Mouse (Mus musculus) heart, embryonic 11.5 days (tissue): ENCODE data around the gene Lrfn2. TPM values are rescaled to one million over a fixed set of nuclear protein-coding genes. Genes with fewer than 3 reads are reported as not detected.

Experiments used
- ATAC-seq: fragments of 200-750 bp; cut with Nextera tagmentation; replicated peaks from 2 replicates; pipeline ENCODE4 v1.8.0; 2017; ENCODE audit warnings: moderate library complexity; ENCODE audit not compliant: insufficient number of reproducible peaks, low FRiP score, low TSS enrichment
- H3K27ac ChIP-seq: fragments of 300-500 bp; sonication (generic); 2 replicates; pipeline ENCODE4 v1.5.1; 2014; ENCODE audit warnings: mild to moderate bottlenecking, low read depth, low read length
- H3K27me3 ChIP-seq: fragments of 300-500 bp; sonication (generic); 2 replicates; pipeline ENCODE4 v1.6.1; 2014; ENCODE audit warnings: mild to moderate bottlenecking, low read length, mixed read lengths; ENCODE audit not compliant: control insufficient read depth, insufficient read depth
- H3K36me3 ChIP-seq: fragments of 300-500 bp; sonication (generic); 2 replicates; pipeline ENCODE4 v1.6.1; 2014; ENCODE audit warnings: mild to moderate bottlenecking, low read length, moderate library complexity, mixed read lengths; ENCODE audit not compliant: control insufficient read depth, insufficient read depth
- H3K4me1 ChIP-seq: fragments of 300-500 bp; sonication (generic); 2 replicates; pipeline ENCODE4 v1.6.1; 2014; ENCODE audit warnings: low read length; ENCODE audit not compliant: control insufficient read depth, insufficient read depth
- H3K4me2 ChIP-seq: fragments of 300-500 bp; sonication (generic); 2 replicates; pipeline ENCODE4 v1.6.1; 2014; ENCODE audit warnings: mild to moderate bottlenecking, moderate library complexity
- H3K4me3 ChIP-seq: fragments of 300-500 bp; sonication (generic); 2 replicates; pipeline ENCODE4 v1.5.1; 2014; ENCODE audit warnings: low read depth, low read length
- H3K9ac ChIP-seq: fragments of 300-500 bp; sonication (generic); 2 replicates; pipeline ENCODE4 v1.6.1; 2014; ENCODE audit warnings: mild to moderate bottlenecking, low read depth, low read length, moderate library complexity
- H3K9me3 ChIP-seq: fragments of 300-500 bp; sonication (generic); replicated peaks from 2 replicates; pipeline ENCODE4 v1.6.1; 2016; ENCODE audit warnings: low read length; ENCODE audit not compliant: control insufficient read depth
- WGBS: fragments of 180-500 bp; shearing (Covaris S2); extraction: QIAGEN DNeasy Blood & Tissue Kit; methylation state at CpG from one replicate; pipeline ENCODE4 v1.1.7; 2014; ENCODE audit not compliant: insufficient replicate concordance; 5-methylcytosine and 5-hydroxymethylcytosine counted together
- polyA plus RNA-seq: library from polyadenylated mRNA; unstranded; fragments of >200 nt; fragmentation: Nextera tagmentation; extraction: Ambion mirVana; gene quantifications from 2 replicates; pipeline ENCODE4 v1.2.1, GENCODE M21; 2014

The Lrfn2 gene
- polyA plus RNA-seq, 1 experiment from 2014 or later, result not detected

DNA sequence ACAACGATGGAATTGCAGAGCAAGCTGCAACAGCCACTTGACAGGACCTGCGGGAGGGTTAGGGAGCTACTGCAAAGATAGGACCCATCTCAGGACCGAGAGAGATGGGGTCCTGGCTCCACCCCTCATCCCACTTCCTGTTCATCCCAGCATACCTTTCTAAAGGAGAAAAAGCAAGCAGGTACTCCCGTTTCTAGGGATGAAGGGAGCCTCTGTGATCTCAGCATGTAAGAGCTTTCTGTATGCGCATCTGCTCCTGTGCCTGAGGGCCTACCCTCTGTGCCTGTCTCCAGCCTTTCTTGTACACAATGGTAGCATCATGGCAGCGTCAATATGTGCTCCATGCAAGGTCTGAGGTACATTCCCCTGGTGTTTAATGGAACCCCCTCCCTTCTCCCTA lies 102.9 kb downstream of the Lrfn2 start:
- H3K27me3 ChIP-seq, result peaks cover 12% of the 10 kb centered on the region; the same call in 1 of the 2 replicates
- H3K36me3 ChIP-seq, result no peaks in the 10 kb centered on the region
- H3K4me2 ChIP-seq, result no peak overlapping the region
- no peaks in the 10 kb centered on the region; the same call in 1 of the 2 replicates for H3K4me1 ChIP-seq
- ATAC-seq, result no peak
- no peak overlapping the region for H3K9ac ChIP-seq
- H3K27ac ChIP-seq, result no peak overlapping the region
- WGBS, result 63% methylated on average over 6 of the region's 6 CpGs
- no peaks in the 10 kb centered on the region for H3K9me3 ChIP-seq
- no peak overlapping the region for H3K4me3 ChIP-seq

DNA sequence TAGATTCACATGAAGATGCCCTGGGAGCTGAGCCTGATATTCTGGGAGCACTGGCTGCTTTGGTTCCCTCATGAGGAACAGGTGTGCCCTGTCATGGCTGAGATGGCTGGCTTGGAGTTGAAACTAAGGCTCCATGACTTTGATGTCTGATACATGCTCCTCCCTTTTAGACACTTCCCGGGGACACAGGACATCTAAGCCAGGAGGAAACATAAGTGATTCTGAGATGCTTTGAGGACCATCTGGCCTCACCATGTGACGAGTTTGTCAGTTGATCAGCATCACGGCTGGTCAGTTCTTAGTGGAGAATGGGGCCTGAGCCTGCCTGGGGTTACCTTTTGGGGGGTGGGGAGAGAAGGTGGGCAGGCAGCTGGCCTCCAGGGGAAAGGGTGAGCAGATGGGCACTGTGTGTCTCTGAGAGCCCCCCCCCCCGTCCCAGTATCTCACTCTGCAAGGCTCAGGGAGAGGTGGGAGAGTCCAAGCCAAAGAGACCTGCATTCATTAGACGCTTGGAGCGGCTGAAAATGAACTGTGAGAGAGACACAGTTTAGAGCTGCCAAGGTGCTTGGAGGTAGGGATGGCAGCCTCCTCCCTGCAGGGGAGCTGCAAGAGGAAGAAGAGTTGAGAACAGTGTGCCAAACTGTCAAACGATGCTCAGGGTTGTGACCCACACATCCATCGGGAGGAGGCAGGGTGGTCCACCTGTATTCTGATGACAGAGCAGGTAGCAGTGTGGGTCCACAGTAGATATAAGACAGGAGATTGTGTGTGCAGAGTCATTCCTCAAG lies 105.2 kb downstream of the Lrfn2 start:
- no peak overlapping the region for H3K9ac ChIP-seq
- WGBS, result 66% methylated on average over 8 of the region's 8 CpGs
- H3K9me3 ChIP-seq, result no peaks in the 10 kb centered on the region
- no peak overlapping the region for H3K27ac ChIP-seq
- no peaks in the 10 kb centered on the region for H3K36me3 ChIP-seq
- ATAC-seq, result no peak
- no peak overlapping the region for H3K4me2 ChIP-seq
- no peaks in the 10 kb centered on the region; the same call in 1 of the 2 replicates for H3K4me1 ChIP-seq
- H3K27me3 ChIP-seq, result peaks cover 12% of the 10 kb centered on the region; the same call in 1 of the 2 replicates
- no peak overlapping the region for H3K4me3 ChIP-seq

DNA sequence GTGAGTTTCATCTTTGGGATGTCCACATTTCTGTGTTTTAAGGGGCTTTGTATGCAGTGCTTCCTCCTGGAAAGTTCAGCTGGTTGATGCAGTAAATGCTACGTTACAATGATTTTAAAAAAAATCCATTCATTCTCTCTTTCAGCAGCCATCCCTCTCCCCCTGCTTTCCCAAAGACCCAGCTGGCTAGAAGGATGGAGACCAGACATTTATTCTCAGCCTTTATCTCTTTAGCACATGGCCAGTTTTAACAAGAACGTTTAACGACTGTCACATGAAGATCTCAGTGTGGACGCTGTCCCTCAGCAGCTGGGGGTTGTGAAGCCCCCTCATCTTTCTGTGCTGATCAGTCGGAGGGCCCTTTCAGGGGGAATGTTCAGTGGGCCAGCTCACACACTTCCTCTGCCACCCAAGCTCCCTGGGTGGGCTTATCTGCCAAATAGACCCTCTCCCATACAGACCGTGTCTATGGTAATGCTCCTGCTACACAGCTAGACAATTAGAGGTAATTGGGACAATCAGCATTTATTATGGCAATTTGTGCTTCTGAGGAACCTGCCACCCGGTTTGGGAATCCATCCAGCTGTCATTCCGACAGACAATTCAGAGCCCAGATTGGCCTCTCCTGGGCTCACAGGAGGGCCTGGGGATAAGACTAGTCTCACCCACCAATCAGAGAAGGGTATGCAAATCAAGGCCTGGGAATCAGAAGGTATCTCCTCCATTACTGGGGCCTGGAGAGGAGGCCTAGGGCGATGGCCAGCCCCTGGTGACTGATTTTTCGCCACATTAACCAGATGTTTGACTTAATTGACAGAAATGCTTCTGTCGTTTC lies 111.8 kb downstream of the Lrfn2 start:
- Histone ChIP-seq H3K27me3 (0 out of 2 replicates have a peak, but pooled peaks cover 5% of the 10 kb centered on the region), H3K4me2 (no peak overlapping the region), H3K9ac (no peak overlapping the region), H3K4me3 (no peak overlapping the region), H3K27ac (no peak overlapping the region), H3K9me3 (no peaks in the 10 kb centered on the region), H3K4me1 (no peaks in the 10 kb centered on the region), H3K36me3 (no peaks in the 10 kb centered on the region)
- 20% methylated on average over 11 of the region's 11 CpGs for WGBS
- no peak for ATAC-seq

DNA sequence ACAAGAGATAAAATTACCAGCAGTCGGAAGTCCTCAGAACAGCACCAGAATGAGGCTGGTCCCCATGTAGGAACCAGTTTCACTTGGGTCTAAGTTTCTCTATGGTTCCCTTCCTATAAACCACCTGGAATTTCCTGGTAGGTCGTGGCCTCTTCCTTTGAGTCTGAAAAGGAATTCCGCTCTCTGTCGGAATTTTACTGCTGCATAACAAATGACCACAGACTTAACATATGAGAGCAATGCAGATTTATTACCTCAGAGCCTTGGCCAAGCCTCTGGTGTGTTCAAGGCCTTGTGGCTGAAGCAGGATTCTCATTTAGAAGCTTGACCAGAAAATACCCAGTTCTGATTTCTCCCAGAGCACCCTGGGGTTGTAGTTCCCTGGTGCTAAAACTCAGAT lies 115.7 kb downstream of the Lrfn2 start:
- H3K36me3 ChIP-seq, result no peaks in the 10 kb centered on the region
- 0 out of 2 replicates have a peak, but pooled peaks cover under 1% of the 10 kb centered on the region for H3K27me3 ChIP-seq
- WGBS, result 54% methylated on average over 4 of the region's 4 CpGs
- no peak for ATAC-seq
- no peaks in the 10 kb centered on the region for H3K4me1 ChIP-seq
- H3K27ac ChIP-seq, result no peak overlapping the region
- H3K4me2 ChIP-seq, result no peak overlapping the region
- H3K9me3 ChIP-seq, result no peaks in the 10 kb centered on the region
- no peak overlapping the region for H3K4me3 ChIP-seq
- no peak overlapping the region for H3K9ac ChIP-seq

DNA sequence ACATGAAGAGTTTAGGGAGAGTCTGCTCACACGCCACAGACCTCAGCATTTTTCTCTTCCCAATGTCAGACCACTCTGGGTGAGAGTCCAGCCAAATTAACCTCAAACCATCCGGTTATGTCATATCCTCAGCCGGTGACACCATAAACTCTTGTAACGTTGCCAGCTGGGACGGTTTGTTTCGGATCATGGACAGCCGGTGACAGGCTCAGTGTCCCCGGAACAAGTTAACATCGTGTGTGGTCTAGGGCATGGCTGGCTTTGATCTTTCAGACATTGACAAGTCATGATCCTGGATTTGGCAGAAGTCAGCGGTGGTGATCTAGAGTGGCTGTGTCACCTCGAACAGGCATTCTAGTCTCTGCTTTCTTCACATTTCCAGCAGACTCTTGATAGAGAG lies 119.1 kb downstream of the Lrfn2 start:
- 77% methylated on average over 11 of the region's 11 CpGs for WGBS
- Histone ChIP-seq H3K9me3 (no peaks in the 10 kb centered on the region), H3K27me3 (peaks cover 3% of the 10 kb centered on the region), H3K27ac (no peak overlapping the region), H3K9ac (no peak overlapping the region), H3K4me2 (no peak overlapping the region), H3K36me3 (no peaks in the 10 kb centered on the region), H3K4me1 (no peaks in the 10 kb centered on the region), H3K4me3 (no peak overlapping the region)
- ATAC-seq, result no peak

DNA sequence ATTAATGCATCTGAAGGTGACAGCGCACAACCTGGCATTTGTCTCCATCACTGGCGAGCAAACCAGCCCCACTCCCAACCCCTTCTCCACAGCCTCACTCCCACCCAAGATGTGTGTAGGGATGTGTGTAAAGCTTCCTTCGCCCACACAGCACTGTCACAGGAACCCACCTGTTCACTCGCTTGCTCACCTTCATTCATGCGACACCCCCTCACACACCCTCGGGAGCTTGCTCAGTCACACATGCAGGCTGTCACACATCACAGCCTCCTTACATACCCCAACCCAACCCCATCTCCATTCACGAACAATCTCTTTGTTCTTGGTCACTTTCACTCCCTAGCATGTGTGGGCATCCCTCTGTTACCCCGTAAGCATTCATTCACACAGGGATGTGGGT lies 129.0 kb downstream of the Lrfn2 start:
- no peak overlapping the region for H3K9ac ChIP-seq
- no peak overlapping the region for H3K4me2 ChIP-seq
- no peak for ATAC-seq
- H3K27me3 ChIP-seq, result peaks cover 65% of the 10 kb centered on the region
- no peak overlapping the region for H3K4me3 ChIP-seq
- 84% methylated on average over 8 of the region's 8 CpGs for WGBS
- H3K27ac ChIP-seq, result no peak overlapping the region
- no peaks in the 10 kb centered on the region for H3K9me3 ChIP-seq
- no peaks in the 10 kb centered on the region for H3K36me3 ChIP-seq
- H3K4me1 ChIP-seq, result no peaks in the 10 kb centered on the region

DNA sequence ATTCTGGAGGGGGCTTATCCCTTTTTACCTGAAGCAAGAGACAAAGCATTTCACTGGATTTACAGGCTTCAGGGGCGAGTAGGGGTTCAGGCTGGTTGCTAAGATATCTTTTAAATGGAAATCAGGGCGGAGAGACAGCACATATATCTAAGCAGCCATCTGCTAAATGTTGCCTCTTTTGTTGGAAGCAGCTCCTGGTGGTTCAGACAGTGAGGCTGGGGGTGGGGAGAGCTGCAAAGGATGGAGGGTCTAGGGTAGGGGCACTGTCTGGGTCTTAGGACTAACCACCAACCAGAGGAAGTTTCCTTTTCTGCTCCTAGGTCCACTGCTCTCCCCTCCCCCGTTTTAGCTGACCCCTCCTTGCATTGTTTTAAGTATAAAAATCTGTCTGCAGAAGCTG lies 131.6 kb downstream of the Lrfn2 start:
- ATAC-seq, result no peak
- Histone ChIP-seq H3K27me3 (peaks cover 73% of the 10 kb centered on the region), H3K4me2 (no peak overlapping the region), H3K9me3 (no peaks in the 10 kb centered on the region), H3K27ac (no peak overlapping the region), H3K36me3 (no peaks in the 10 kb centered on the region), H3K9ac (no peak overlapping the region), H3K4me1 (no peaks in the 10 kb centered on the region), H3K4me3 (no peak overlapping the region)
- WGBS, result 36% methylated on average over 3 of the region's 3 CpGs

DNA sequence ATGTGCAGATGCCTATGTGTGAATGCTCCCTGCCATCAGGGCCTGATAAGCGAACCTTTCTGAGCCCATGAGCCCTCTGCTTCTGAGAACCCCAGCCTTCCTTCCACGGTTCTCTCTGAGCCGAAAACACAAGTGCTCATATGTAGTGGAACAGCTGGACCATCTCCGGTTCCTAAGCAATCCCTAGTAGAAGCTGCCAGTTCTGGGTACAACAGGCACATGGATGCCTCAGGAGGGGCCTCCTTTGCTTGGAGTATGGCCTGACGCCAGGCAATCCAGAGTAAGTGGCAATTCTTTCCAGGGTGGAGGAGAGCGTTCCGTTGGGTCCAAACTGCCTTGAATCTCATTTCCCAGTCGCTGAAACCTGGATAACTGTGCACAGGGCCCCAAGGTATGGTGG lies 132.3 kb downstream of the Lrfn2 start:
- no peak overlapping the region for H3K4me2 ChIP-seq
- peaks cover 74% of the 10 kb centered on the region for H3K27me3 ChIP-seq
- no peaks in the 10 kb centered on the region for H3K4me1 ChIP-seq
- no peaks in the 10 kb centered on the region for H3K9me3 ChIP-seq
- WGBS, result 74% methylated on average over 8 of the region's 8 CpGs
- no peaks in the 10 kb centered on the region for H3K36me3 ChIP-seq
- H3K27ac ChIP-seq, result no peak overlapping the region
- H3K4me3 ChIP-seq, result no peak overlapping the region
- ATAC-seq, result no peak
- H3K9ac ChIP-seq, result no peak overlapping the region
